Mouse (Mus musculus): ENCODE measurements around the gene Foxc1.

DNA sequence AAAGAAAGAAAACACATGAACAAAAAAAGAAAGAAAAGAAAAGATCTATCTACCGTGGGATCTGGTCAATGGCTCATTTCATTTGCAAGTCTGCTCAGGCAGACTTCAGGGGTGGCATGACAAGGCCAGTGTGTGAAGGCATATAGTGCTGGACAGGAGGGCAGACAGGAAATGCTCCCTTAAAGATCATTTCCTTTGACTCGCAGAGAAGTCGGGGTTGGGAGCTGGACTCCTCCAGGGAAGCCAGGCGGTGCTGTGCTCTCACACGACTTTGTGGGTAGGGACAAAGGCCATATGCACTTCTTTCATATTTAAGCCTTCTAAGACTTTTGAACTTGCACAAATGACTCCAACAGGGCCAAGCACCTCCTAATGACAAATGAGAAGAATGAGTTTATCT lies 16.9 kb downstream of the Foxc1 start:
- no peak for TF ChIP-seq CTCF (IDR thresholded peaks at IDR 0.05; ENCODE audit: low read depth)
- no peak for TF ChIP-seq EP300 (IDR thresholded peaks at IDR 0.05; ENCODE audit: low read depth)
